Mouse (Mus musculus) gastrocnemius, postnatal 4 days (tissue): ENCODE results near the gene Igsf23. TPM values are rescaled to one million over a fixed set of nuclear protein-coding genes. Genes with fewer than 3 reads are reported as not detected.
"Not testable (repeated sequence)": the region's sequence is repeated elsewhere in the genome, so short reads cannot be mapped to it uniquely, and the experiment has no call there.

ENCODE experiments used
- DNase-seq, 2 experiments: peaks; one replicate each; pipeline ENCODE4 v3.0.0; 2021 to 2022; ENCODE audit warnings: low spot score in 2 of 2, mixed read lengths in 2 of 2
- total RNA-seq, 2 experiments: library from RNA; stranded (reverse); gene quantifications; 2 replicates each; pipeline ENCODE4 v1.2.3; 2021

The Igsf23 gene
- total RNA-seq, 2 experiments from 2014 or later, result not detected

GRCm38 (mm10) chr7:19935961-19936360 lies 14.6 kb downstream of the Igsf23 start:
- no peak for DNase-seq

- no peak for DNase-seq
Observed at GRCm38 (mm10) chr7:19935171-19935751, 15.3 kb downstream of the Igsf23 start.

DNA sequence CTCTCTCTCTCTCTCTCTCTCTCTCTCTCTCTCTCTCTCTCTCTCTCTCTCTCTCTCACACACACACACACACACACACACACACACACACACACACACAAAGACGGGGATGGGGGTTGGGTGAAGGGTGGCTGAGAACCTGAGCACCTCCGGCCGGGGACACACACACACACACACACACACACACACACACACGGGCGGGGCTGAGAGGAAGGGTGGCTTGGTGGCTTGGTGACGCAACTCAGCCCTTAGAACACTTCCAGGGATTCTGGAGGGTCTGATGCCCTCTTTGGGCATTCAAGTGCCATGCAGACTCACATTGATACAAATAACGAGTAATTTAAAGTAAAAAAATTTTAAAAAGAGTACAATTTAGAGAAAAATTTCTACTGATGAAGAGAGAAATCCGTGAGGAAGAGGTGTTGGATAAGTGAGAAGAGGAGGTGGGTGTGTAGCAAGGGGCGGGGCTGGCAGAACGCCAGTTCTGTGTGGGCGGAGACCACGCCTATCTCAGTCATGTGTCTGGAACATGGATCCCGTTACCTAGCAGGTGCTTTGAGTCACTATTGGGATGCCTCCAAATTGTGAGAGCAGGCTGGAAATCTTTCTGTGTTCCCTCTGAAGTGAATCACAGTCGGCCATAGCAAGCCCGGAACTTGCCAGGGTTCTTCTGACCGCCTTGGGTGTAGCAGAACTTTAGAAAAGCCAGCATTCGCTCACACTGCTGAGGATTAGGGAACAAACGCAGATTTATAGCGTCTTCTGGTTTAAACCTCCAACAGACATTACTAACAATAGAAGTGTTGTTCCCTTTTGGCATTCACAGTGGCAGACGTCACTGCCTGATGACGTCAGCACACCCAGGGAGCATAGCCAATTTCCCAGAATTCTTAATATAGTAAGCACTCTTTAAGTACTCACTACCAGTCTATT lies 17.4 kb downstream of the Igsf23 start:
- peak; percentile 49 to 67 for DNase-seq

DNA sequence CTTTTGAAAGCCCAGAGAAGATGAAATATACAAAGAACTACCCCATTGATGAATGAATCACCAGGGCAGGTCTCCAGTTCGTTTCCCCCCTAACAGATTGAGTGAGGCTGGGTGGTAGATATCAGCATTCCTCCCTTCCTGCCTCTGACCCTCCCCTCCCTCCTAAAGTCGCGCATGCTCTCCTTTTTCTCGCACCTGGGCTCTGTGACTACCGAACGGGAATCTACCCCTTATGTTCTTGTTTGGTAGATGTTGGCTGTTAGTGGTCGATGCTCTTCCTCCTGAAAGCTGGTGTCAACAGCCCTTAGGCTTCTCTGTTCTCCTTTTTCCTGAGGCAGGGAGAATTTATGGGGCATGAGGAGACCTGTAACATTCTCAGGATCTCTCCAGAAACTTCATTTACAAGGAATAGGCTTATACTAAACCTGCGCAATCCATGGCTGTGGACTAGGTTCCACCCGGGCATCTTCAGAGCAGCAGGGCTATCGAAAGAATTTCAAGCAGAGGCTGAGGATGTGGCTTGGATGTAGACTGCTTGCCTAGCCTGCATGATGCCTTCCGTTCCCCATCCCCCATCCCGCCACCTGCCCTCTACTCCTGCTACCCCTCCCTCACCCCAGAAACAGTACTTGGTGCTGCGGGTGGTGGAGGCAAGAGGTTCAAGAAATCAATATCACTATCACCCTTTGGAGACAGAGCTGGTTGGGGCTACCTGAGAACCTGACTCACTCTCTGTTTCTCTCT lies 18.3 kb downstream of the Igsf23 start:
- no peak for DNase-seq

DNA sequence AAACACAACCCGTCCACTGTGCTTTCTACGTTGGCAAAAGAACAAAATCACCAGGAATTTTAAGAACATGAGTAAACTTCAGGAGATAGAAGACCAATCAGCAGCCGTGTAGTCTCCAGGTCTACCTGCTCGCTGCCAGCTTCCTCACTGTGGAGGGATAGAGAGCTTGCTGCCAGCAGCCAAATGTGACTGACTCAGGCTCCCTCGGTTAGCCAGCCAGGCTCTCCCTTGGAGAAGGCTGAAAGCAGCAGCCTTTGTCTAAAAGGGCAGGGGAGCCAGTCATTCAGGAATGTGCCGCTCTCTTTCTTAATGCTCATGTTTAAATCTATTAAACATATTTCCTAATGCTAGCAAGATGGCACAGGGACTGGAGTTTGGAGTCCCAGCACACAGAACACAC lies 20.1 kb downstream of the Igsf23 start:
- not testable (repeated sequence) for DNase-seq

DNA sequence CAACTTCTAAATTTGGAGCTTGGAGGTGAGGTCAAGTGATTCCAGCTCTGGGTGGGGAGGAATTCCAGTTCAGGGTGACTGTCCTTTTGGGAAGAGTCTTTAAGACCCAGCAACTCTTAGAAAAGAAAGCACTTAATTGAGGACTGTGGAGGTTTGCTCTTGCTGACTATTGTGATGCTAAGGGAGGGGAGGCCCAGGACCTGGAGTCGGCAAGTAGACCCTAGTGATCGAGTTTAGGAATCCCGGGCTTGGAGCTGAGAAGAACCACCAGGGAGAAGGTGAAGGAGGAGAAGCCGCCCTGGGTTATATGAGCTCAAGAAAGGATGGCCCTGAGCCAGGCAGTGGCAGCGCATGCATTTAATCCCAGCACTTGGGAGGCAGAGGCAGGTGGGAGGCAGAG lies 22.1 kb downstream of the Igsf23 start:
- no peak for DNase-seq

DNA sequence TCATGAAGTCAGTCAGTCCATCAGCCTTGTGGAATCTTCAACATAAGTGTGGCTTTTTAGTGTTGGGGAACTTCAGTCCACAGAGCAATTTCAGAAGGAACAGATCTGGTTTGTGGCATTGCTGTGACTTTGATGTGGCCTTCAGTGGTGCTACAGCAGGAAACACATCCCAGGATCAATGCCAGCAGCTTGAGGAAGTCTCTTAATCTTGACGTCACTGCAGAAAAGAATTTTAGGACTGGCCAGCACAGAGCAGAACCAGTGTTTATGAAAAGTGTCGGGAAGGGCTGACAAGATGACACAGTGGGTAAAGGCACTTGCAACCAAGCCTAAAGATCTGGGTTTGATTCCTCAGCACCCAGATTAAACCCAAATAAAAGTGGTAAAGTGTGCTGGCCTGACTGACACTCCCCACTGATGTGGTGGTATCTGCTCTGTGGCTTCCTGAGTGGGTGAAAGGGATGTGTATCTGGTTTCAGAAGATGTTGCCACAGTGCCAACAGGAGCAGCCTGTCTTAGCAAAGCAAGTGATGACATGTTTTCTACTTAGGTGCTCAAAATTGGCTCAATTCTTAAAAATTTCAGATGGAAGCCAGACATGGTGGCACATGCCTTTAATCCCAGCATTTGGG lies 23.6 kb downstream of the Igsf23 start:
- no peak for DNase-seq

DNA sequence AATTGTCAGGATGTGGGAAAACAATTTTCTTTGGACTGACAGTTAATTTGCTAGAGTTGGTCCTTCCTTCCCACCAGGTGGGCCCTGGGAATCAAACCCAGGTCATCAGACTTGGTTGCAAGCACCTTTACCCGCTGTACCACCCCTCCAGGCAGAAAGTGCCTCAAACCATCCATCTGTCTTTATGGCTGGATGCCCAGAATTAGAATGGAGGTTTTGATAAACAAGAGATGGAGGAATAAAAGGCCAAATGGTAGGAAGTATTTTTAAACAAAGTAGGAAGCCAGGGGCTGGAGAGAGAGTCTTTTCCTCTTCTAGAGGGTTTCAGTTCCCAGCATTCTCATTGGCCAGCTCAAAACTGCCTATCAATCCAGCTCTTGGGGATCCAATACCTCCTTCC lies 25.2 kb downstream of the Igsf23 start:
- DNase-seq, result no peak

GRCm38 (mm10) chr7:19923797-19924196 lies 26.8 kb downstream of the Igsf23 start:
- DNase-seq, result no peak

GRCm38 (mm10) chr7:19923354-19923753 lies 27.2 kb downstream of the Igsf23 start:
- DNase-seq, result no peak

DNA sequence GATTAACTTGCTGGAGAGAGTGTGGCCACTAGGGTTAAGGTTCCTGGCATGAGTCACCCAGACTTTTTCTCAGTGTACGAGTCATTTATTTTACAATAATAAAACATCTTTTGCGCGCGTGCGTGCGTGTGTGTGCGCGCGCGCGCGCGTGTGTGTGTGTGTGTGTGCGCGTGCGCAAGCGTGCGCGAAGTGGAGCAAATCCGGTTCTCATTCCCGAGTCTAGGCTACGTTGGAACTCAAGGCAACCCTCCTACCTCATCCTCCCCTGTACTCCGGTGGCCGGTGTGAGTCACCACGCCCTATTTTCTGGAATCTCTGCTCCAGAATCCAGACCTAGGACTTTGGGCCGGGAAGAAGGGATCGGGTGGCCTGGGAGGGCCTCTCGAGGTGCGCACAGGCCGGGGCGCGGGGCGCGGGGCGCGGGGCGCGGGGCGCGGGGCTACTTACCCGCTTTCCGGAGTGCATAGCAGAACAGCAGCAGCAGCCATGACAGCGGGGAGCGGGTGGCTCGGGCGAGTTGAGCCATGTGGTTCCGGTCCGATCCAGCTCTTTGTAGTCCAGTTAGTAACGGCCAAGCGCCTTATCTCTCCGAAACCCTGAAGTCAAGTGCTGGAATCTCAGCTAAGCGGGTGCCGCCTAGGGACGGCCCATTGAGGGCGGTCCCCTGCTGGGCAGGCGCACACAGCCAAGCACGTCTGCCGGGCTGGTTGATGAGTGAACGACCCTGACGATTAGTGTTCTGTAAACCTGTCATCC lies 29.9 kb downstream of the Igsf23 start, which contains the start of gene Pvr:
Pvr (minus strand) TSS at position 655 of the 756 bp plus-strand sequence.
- DNase-seq, result peak; percentile 33 to 64

- DNase-seq, result no peak
Observed at GRCm38 (mm10) chr7:19920166-19920505, 30.4 kb downstream of the Igsf23 start.

- DNase-seq, result no peak
Observed at GRCm38 (mm10) chr7:19914558-19914957, 36.0 kb downstream of the Igsf23 start.

DNA sequence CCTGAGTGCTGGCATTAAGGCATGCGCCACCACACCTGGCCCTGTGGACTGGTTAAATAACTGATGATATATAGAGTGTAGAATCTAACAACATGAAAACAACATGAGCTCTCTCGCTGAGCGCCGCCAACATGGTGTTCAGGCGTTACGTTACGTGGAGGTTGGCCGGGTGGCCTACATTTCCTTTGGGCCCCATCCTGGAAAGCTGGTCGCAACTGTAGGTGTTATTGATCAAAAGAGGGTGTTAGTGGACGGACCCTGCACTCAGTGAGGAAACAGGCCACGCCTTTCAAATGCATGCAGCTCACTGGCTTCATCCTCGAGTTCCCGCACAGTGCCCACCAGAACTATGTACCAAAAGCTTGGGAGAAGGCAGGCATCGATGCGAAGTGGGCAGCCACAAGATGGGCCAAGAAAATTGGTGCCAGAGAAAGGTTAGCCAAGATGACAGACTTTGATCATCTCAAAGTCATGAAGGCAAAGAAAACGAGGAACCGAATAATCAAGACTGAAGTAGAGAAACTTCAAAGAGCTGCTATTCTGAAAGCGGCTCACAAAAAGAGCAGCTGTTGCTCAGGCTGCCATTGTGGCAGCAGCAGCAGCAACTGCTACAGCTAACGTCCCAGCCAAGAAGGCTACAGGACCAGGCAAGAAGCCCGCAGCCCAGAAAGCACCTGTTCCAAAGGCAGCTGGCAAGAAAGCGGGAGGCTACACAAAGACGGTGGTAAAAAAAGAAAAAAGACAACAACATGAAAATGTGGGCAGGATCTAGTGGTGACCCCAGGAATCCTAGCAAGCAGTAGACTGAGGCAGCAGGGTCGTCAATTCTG lies 38.6 kb downstream of the Igsf23 start:
- no peak for DNase-seq

GRCm38 (mm10) chr7:19911292-19911658 lies 39.3 kb downstream of the Igsf23 start:
- no peak for DNase-seq

DNA sequence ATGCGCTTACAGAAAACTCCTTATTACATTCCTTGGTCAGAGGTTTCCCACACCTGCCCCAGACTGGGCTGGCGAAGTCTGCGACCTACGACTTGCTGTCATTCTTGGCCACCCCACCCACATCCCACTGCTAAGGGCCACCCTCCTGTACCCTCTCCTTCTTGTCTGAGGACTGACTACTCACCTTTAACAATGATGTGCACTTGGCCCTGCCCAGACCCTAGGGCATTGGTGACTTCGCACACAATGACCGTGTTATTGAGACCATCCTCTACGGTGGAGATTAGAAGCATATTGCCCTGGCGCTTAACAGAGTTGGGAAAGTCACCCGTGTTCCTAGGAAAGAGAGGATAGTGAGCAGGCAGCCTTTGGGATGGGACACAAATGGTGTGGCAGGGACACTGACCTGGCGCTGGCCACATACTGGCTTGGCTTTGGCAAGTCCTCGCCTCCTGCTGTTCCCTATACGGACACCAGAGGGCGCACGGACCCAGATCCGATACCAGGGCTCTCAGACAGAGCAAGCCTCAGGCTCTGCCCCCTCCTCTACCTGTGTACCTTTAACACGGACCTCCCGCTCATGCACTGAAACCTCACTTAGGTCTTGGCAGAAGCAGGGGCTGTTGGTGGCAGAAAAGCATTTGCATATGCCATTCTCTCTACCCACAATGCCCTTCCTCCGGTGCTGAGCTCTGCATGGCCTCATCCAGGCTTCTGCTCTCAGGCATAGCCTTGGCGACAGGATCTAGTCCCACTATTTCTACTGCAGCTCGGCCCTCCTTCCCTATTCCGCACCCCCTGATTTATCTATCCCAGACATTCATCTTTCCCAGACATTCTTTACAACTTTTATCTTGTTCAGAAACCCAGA lies 39.9 kb downstream of the Igsf23 start:
- DNase-seq, result peak; percentile 66 to 80

GRCm38 (mm10) chr7:19889881-19890280 lies 60.7 kb downstream of the Igsf23 start:
- DNase-seq, result peak in 1 of 2 experiments; percentile 39

GRCm38 (mm10) chr7:19887849-19888248 lies 62.7 kb downstream of the Igsf23 start, which contains the start of gene Ceacam19:
Gene Ceacam19 (minus strand): TSS chr7:19887965.
- no peak for DNase-seq
